Mouse (Mus musculus) limb, embryonic 10.5 days (tissue): Measurements from ENCODE around the gene Cmss1. TPM values are rescaled to one million over a fixed set of nuclear protein-coding genes. Genes with fewer than 3 reads are reported as not detected.

Experiments
- DNase-seq: peaks from one replicate; pipeline ENCODE4 v3.0.0-alpha.2; 2017; ENCODE audit warnings: low spot score
- H3K27ac ChIP-seq: fragments of 300-500 bp; sonication (generic); 2 replicates; pipeline ENCODE4 v1.5.1; 2016; ENCODE audit warnings: mild to moderate bottlenecking
- H3K27me3 ChIP-seq: fragments of 300-500 bp; sonication (generic); 2 replicates; pipeline ENCODE4 v1.6.1; 2016; ENCODE audit warnings: low read depth, mild to moderate bottlenecking; ENCODE audit not compliant: poor library complexity, severe bottlenecking
- H3K36me3 ChIP-seq: fragments of 300-500 bp; sonication (generic); 2 replicates; pipeline ENCODE4 v1.6.1; 2016; ENCODE audit warnings: mild to moderate bottlenecking, moderate library complexity
- H3K4me1 ChIP-seq: fragments of 300-500 bp; sonication (generic); 2 replicates; pipeline ENCODE4 v1.6.1; 2016
- H3K4me3 ChIP-seq: fragments of 300-500 bp; sonication (generic); 2 replicates; pipeline ENCODE4 v1.5.1; 2016; ENCODE audit warnings: mild to moderate bottlenecking, moderate library complexity
- H3K9me3 ChIP-seq: fragments of 300-500 bp; sonication (generic); replicated peaks from 2 replicates; pipeline ENCODE4 v1.6.1; 2016; ENCODE audit warnings: mild to moderate bottlenecking
- WGBS: fragments of 180-500 bp; shearing (Covaris S2); methylation state at CpG from one replicate; pipeline ENCODE4 v1.1.7; 2016; 5-methylcytosine and 5-hydroxymethylcytosine counted together
- polyA plus RNA-seq: library from polyadenylated mRNA; unstranded; fragments of >200 nt; fragmentation: Nextera tagmentation; extraction: Ambion mirVana; gene quantifications from 2 replicates; pipeline ENCODE4 v1.2.1, GENCODE M21; 2016

The Cmss1 gene
- polyA plus RNA-seq = 53.7 and 67.5 TPM in 2 replicates

DNA sequence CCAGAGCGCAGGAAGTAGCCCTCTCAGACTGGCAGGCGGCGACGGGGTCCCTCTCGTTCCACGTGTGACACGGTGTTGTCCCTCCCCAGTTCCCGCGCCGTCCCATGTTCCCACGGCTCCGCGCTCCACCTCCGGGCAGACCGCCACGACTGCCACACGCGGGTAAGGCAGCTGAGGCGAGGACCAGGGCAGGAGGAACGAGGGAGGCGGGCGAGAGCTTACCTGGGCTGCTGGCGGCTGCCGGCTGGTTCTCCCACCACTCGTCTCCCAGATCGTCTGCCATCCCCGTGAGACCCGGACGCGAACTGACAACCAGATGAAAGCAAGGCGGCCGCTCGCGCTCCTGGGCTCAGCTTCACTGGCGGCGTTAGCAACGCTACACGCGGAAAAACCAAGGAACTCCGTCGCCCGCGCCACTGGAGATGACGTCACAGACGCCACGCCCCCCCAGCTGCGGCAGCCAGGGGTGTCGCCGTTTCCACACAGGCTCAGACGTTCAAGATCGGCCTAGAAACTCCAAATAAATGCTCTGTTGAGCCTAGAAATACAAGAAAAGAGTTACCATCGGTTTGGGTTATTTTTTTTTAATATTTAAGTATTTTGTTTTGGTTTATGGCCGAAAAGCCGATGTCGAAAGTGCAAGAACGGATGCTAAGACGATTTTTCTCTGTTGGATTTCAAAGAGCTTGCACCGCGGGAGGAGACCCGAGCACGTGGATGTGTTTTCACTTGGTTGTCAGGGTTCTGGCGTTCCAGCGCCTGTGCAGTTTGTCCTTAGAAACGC, at the start of gene Cmss1:
Gene Cmss1, minus strand, starts transcription at position 421 of the 784 bp plus-strand sequence.
- WGBS = under 1% methylated on average over 64 of the region's 64 CpGs
- peak; percentile 94 for DNase-seq
- peak within 1 kb of the TSS; percentile 93 for H3K27ac ChIP-seq

DNA sequence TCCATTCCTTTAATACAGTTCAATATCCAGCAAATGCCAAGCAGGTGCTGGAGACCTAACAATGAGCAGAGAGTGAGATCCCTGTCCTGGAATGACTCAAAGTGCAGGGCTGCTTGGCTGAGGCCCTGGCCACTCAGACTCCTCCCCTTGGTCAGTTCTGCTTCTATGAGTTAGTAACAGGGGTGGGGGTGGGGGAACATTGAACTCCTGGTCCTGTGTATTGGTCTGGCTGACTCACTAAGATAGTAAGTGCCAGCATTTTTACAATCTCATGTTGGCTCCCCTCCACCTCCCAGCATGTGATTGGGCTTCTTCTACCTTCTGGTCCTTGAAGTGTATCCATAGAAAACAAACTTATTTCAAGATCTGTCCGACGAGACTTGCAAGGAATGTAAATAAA, 43.2 kb upstream of the Cmss1 start:
- Histone ChIP-seq H3K27ac (no peak overlapping the region), H3K36me3 (no peaks in the 10 kb centered on the region), H3K9me3 (no peaks in the 10 kb centered on the region), H3K4me3 (no peak overlapping the region), H3K4me1 (peaks cover 14% of the 10 kb centered on the region), H3K27me3 (no peaks in the 10 kb centered on the region)
- 88% methylated on average over 2 of the region's 2 CpGs for WGBS
- no peak for DNase-seq

More for the DNA sequence above, at the start of gene Cmss1:
- H3K4me1 ChIP-seq = peaks cover 12% of the 10 kb centered on the region
- no peaks in the 10 kb centered on the region for H3K36me3 ChIP-seq
- no peaks in the 10 kb centered on the region for H3K9me3 ChIP-seq
- H3K4me3 ChIP-seq = peak within 1 kb of the TSS; percentile 94
- H3K27me3 ChIP-seq = no peaks in the 10 kb centered on the region

DNA sequence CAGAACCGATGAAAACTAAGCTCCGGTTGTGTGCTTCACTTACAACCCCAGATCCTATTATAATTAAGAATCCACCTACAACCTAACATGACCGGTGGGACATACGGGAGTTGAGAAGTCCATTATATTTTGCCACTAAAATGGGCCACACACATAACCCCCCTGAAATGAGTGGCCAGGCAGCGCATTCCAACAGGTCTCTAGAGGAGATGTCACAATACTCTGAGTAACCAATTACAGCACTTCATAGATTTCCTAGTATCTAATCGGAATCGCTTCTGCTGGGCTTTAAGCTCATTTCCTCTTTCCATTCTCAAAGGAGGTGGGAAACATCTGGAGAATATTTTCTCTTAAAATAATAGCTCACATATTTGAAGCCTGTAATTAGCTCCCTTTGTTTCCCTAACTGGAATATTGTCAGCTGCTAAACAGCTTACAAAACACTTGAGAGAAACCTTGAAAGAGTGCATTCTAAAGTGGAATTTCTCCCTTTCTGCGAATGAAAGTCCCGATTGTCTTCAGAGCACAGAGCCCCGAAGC, 34.8 kb upstream of the Cmss1 start:
- H3K27ac ChIP-seq = no peak overlapping the region
- H3K9me3 ChIP-seq = no peaks in the 10 kb centered on the region
- 83% methylated on average over 10 of the region's 10 CpGs for WGBS
- H3K36me3 ChIP-seq = no peaks in the 10 kb centered on the region
- no peak for DNase-seq
- peaks cover 8% of the 10 kb centered on the region for H3K4me1 ChIP-seq
- H3K4me3 ChIP-seq = no peak overlapping the region
- no peaks in the 10 kb centered on the region for H3K27me3 ChIP-seq

DNA sequence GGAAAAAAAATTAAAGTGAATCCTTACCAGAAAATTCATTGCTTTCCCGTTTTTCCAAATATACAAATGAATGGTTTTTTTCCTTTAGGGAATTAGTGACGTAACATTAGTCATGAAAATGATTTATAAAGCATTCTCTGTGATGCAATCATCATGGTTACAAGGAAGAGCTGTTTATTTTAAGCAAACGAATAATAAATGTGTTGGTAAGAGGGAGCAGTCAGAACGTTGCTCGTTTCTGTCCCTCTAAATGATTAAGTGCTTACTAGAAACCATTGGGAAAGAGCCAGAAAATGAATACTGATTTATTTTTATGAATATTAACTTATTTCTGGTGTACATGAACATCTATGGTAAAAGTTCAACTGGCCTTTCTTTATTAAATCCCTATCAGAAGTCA, 28.1 kb upstream of the Cmss1 start:
- H3K4me1 ChIP-seq = no peaks in the 10 kb centered on the region
- no peaks in the 10 kb centered on the region for H3K9me3 ChIP-seq
- no peaks in the 10 kb centered on the region for H3K36me3 ChIP-seq
- WGBS = 71% methylated on average over 5 of the region's 5 CpGs
- no peaks in the 10 kb centered on the region for H3K27me3 ChIP-seq
- no peak overlapping the region for H3K4me3 ChIP-seq
- DNase-seq = no peak
- no peak overlapping the region for H3K27ac ChIP-seq

- Histone ChIP-seq H3K9me3 (no peaks in the 10 kb centered on the region), H3K27ac (no peak overlapping the region), H3K36me3 (no peaks in the 10 kb centered on the region), H3K4me1 (no peaks in the 10 kb centered on the region), H3K4me3 (no peak overlapping the region), H3K27me3 (no peaks in the 10 kb centered on the region)
- DNase-seq = peak; percentile 72
- WGBS = 13% methylated on average over 6 of the region's 6 CpGs
These were observed 27.5 kb upstream of the Cmss1 start for GRCm38 (mm10) chr16:57634191-57634590.

GRCm38 (mm10) chr16:57611768-57612167, 5.1 kb upstream of the Cmss1 start:
- H3K27ac ChIP-seq = no peak overlapping the region
- no peaks in the 10 kb centered on the region for H3K36me3 ChIP-seq
- H3K4me1 ChIP-seq = peaks cover 4% of the 10 kb centered on the region
- 0% methylated on average over 1 of the region's 1 CpGs for WGBS
- no peak for DNase-seq
- H3K27me3 ChIP-seq = no peaks in the 10 kb centered on the region
- H3K9me3 ChIP-seq = no peaks in the 10 kb centered on the region
- H3K4me3 ChIP-seq = no peak overlapping the region

GRCm38 (mm10) chr16:57601031-57601430, 5.6 kb downstream of the Cmss1 start:
- Histone ChIP-seq H3K9me3 (no peaks in the 10 kb centered on the region), H3K4me1 (peaks cover 8% of the 10 kb centered on the region; the same call in 1 of the 2 replicates), H3K27me3 (no peaks in the 10 kb centered on the region), H3K36me3 (no peaks in the 10 kb centered on the region), H3K27ac (no peak overlapping the region), H3K4me3 (no peak overlapping the region)
- no peak for DNase-seq

DNA sequence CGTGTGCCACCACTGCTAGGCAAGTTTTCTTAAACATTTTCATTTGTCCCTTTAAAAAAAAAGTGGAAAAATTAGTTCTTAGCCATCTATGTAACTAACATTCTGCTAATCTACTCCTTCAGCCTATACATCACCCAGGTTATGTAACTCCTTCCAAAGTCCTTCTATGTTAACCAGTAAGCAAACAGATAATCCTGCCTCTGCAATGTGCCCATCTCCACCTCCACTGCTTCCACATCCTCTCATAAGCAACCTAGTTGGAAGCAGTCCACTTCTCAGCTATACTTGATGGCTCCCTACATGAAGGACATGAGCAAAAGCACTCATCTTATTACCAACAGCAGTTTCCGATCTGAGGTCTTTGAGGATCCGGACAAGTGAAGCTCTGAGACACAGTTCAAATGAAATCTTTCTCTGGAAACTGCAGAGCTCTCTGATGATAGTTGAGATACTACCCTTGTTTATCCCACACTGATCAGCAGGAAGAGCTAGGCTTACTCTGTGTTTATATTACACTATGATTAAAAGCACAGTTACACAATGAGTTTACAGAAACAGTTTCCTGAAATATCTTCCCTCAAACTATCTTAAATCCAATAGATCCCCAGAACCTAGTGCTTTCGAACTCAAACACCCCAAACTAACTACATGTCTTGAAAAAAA, 9.2 kb downstream of the Cmss1 start:
- Histone ChIP-seq H3K27me3 (no peaks in the 10 kb centered on the region), H3K36me3 (no peaks in the 10 kb centered on the region), H3K4me3 (no peak overlapping the region), H3K9me3 (no peaks in the 10 kb centered on the region), H3K27ac (no peak overlapping the region), H3K4me1 (no peaks in the 10 kb centered on the region)
- no peak for DNase-seq
- WGBS = 88% methylated on average over 4 of the region's 4 CpGs

- DNase-seq = no peak
- H3K27ac ChIP-seq = no peak overlapping the region
- WGBS = 42% methylated on average over 7 of the region's 7 CpGs
- H3K9me3 ChIP-seq = no peaks in the 10 kb centered on the region
- H3K36me3 ChIP-seq = no peaks in the 10 kb centered on the region
- no peaks in the 10 kb centered on the region for H3K4me1 ChIP-seq
- no peak overlapping the region for H3K4me3 ChIP-seq
- no peaks in the 10 kb centered on the region for H3K27me3 ChIP-seq
These were observed 13.1 kb downstream of the Cmss1 start for GRCm38 (mm10) chr16:57593422-57594157.

GRCm38 (mm10) chr16:57585201-57585600, 21.5 kb downstream of the Cmss1 start:
- H3K27me3 ChIP-seq = no peaks in the 10 kb centered on the region
- H3K9me3 ChIP-seq = no peaks in the 10 kb centered on the region
- no peak overlapping the region for H3K27ac ChIP-seq
- H3K4me3 ChIP-seq = no peak overlapping the region
- WGBS = 72% methylated on average over 3 of the region's 3 CpGs
- peaks cover 5% of the 10 kb centered on the region; the same call in 1 of the 2 replicates for H3K4me1 ChIP-seq
- H3K36me3 ChIP-seq = no peaks in the 10 kb centered on the region
- no peak for DNase-seq

- Histone ChIP-seq H3K27me3 (no peaks in the 10 kb centered on the region), H3K4me3 (no peak overlapping the region), H3K9me3 (no peaks in the 10 kb centered on the region), H3K4me1 (peaks cover 5% of the 10 kb centered on the region; the same call in 1 of the 2 replicates), H3K36me3 (no peaks in the 10 kb centered on the region), H3K27ac (no peak overlapping the region)
- no peak for DNase-seq
- 82% methylated on average over 2 of the region's 2 CpGs for WGBS
These were observed 24.7 kb downstream of the Cmss1 start for GRCm38 (mm10) chr16:57582008-57582407.

DNA sequence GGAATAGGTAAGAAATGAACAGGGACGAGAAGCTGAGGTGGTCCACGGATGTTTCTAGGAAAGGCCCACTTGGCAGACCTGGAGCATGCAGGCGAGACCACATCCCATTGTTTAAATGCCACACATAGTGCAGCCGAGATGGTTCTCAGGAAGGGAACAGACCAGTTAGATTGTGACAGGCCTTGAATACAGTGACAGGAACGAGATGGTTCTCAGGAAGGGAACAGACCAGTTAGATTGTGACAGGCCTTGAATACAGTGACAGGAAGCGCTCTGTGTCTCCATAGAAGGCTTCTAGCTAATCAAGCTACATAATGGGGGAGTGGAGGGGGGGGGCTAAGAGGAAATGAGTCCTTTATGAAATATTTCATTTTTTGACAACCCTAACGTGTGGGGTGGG, 26.6 kb downstream of the Cmss1 start:
- Histone ChIP-seq H3K4me1 (peaks cover 5% of the 10 kb centered on the region; the same call in 1 of the 2 replicates), H3K36me3 (0 out of 2 replicates have a peak, but pooled peaks cover 2% of the 10 kb centered on the region), H3K27me3 (no peaks in the 10 kb centered on the region), H3K27ac (no peak overlapping the region), H3K9me3 (no peaks in the 10 kb centered on the region), H3K4me3 (no peak overlapping the region)
- 87% methylated on average over 7 of the region's 7 CpGs for WGBS
- no peak for DNase-seq
